Mouse (Mus musculus): ENCODE data around the gene Pth2. TPM values are rescaled to one million over a fixed set of nuclear protein-coding genes. Genes with fewer than 3 reads are reported as not detected.

Gene Pth2
- polyA plus RNA-seq, 1 experiment from 2014 or later = 2.4 TPM

- 78% methylated on average over 10 of the region's 10 CpGs for WGBS
- Histone ChIP-seq H3K9ac (replicated peaks) (no peak overlapping the region), H3K4me2 (replicated peaks) (no peak overlapping the region), H3K27ac (replicated peaks) (no peak overlapping the region), H3K4me3 (no peak overlapping the region), H3K9me3 (no peaks in the 10 kb centered on the region), H3K36me3 (no peaks in the 10 kb centered on the region), H3K4me1 (peaks cover 5% of the 10 kb centered on the region; the same call in 1 of the 2 replicates), H3K27me3 (peaks cover 49% of the 10 kb centered on the region)
- no peak for ATAC-seq (ENCODE audit: low FRiP score, low read depth)
Measured at GRCm38 (mm10) chr7:45211070-45211469, 30.3 kb downstream of the Pth2 start.

- ATAC-seq (ENCODE audit: low FRiP score, low read depth) = no peak
- H3K36me3 ChIP-seq = no peaks in the 10 kb centered on the region
Measured at GRCm38 (mm10) chr7:45211851-45212251, 31.1 kb downstream of the Pth2 start, which contains the start of gene Dkkl1. Gene Dkkl1, minus strand, starts transcription at chr7:45212147.

GRCm38 (mm10) chr7:45212356-45212755 lies 31.6 kb downstream of the Pth2 start:
- H3K9ac ChIP-seq (replicated peaks) = no peak overlapping the region
- 75% methylated on average over 7 of the region's 7 CpGs for WGBS
- H3K4me1 ChIP-seq = peaks cover 16% of the 10 kb centered on the region
- H3K27ac ChIP-seq (replicated peaks) = no peak overlapping the region
- no peak for ATAC-seq (ENCODE audit: low FRiP score, low read depth)
- no peak overlapping the region for H3K4me2 ChIP-seq (replicated peaks)
- no peak overlapping the region for H3K4me3 ChIP-seq
- no peaks in the 10 kb centered on the region for H3K9me3 ChIP-seq
- peaks cover 47% of the 10 kb centered on the region for H3K27me3 ChIP-seq
- no peaks in the 10 kb centered on the region for H3K36me3 ChIP-seq

More at GRCm38 (mm10) chr7:45211851-45212251, 31.1 kb downstream of the Pth2 start, which contains the start of gene Dkkl1:
- WGBS = 7% methylated on average over 17 of the region's 17 CpGs
- H3K4me3 ChIP-seq = no peak within 1 kb of the TSS
- peaks cover 47% of the 10 kb centered on the region for H3K27me3 ChIP-seq
- H3K9me3 ChIP-seq = no peaks in the 10 kb centered on the region
- no peak within 1 kb of the TSS; the same call in 1 of the 2 replicates for H3K4me2 ChIP-seq (replicated peaks)
- H3K4me1 ChIP-seq = peaks cover 11% of the 10 kb centered on the region
- no peak within 1 kb of the TSS for H3K27ac ChIP-seq (replicated peaks)
- H3K9ac ChIP-seq (replicated peaks) = no peak within 1 kb of the TSS

GRCm38 (mm10) chr7:45213708-45214107 lies 32.9 kb downstream of the Pth2 start:
- peaks cover 47% of the 10 kb centered on the region for H3K27me3 ChIP-seq
- no peaks in the 10 kb centered on the region for H3K9me3 ChIP-seq
- H3K4me2 ChIP-seq (replicated peaks) = no peak overlapping the region
- H3K4me3 ChIP-seq = no peak overlapping the region
- peaks cover 10% of the 10 kb centered on the region for H3K36me3 ChIP-seq
- H3K27ac ChIP-seq (replicated peaks) = no peak overlapping the region
- no peak overlapping the region for H3K9ac ChIP-seq (replicated peaks)
- WGBS = 65% methylated on average over 5 of the region's 5 CpGs
- peaks cover 29% of the 10 kb centered on the region for H3K4me1 ChIP-seq
- ATAC-seq (ENCODE audit: low FRiP score, low read depth) = no peak

- WGBS = under 1% methylated on average over 55 of the region's 55 CpGs
- Histone ChIP-seq H3K4me2 (replicated peaks) (peak within 1 kb of the TSS; percentile 81), H3K9ac (replicated peaks) (peak within 1 kb of the TSS; percentile 94), H3K4me1 (peaks cover 36% of the 10 kb centered on the region), H3K4me3 (peak within 1 kb of the TSS; percentile 66), H3K9me3 (no peaks in the 10 kb centered on the region), H3K36me3 (peaks cover 32% of the 10 kb centered on the region), H3K27me3 (peaks cover 27% of the 10 kb centered on the region), H3K27ac (replicated peaks) (peak within 1 kb of the TSS; percentile 94)
- ATAC-seq (ENCODE audit: low FRiP score, low read depth) = peak; percentile 73
Measured at GRCm38 (mm10) chr7:45215673-45216441, 35.1 kb downstream of the Pth2 start, which contains the start of gene Tead2. Gene Tead2, plus strand, starts transcription at chr7:45215753.

GRCm38 (mm10) chr7:45216442-45217183 lies 35.8 kb downstream of the Pth2 start:
- peak; percentile 90 for ATAC-seq (ENCODE audit: low FRiP score, low read depth)
- H3K9ac ChIP-seq (replicated peaks) = peak overlapping the region; percentile 94
- H3K4me1 ChIP-seq = peaks cover 36% of the 10 kb centered on the region
- H3K27ac ChIP-seq (replicated peaks) = peak overlapping the region; percentile 94
- H3K4me2 ChIP-seq (replicated peaks) = peak overlapping the region; percentile 81
- WGBS = 1% methylated on average over 13 of the region's 13 CpGs
- no peaks in the 10 kb centered on the region for H3K9me3 ChIP-seq
- H3K36me3 ChIP-seq = peaks cover 39% of the 10 kb centered on the region
- H3K4me3 ChIP-seq = peak overlapping the region; percentile 66
- peaks cover 20% of the 10 kb centered on the region for H3K27me3 ChIP-seq

- Histone ChIP-seq H3K27ac (replicated peaks) (no peak overlapping the region), H3K27me3 (no peaks in the 10 kb centered on the region), H3K4me3 (no peak overlapping the region), H3K36me3 (peaks cover 90% of the 10 kb centered on the region), H3K9ac (replicated peaks) (no peak overlapping the region), H3K9me3 (no peaks in the 10 kb centered on the region), H3K4me2 (replicated peaks) (no peak overlapping the region), H3K4me1 (peaks cover 26% of the 10 kb centered on the region)
- ATAC-seq (ENCODE audit: low FRiP score, low read depth) = no peak
- 86% methylated on average over 2 of the region's 2 CpGs for WGBS
Measured at GRCm38 (mm10) chr7:45221680-45222079, 40.9 kb downstream of the Pth2 start.

- WGBS = 94% methylated on average over 7 of the region's 7 CpGs
- Histone ChIP-seq H3K4me3 (no peak overlapping the region), H3K36me3 (peaks cover 98% of the 10 kb centered on the region), H3K4me2 (replicated peaks) (no peak overlapping the region), H3K9ac (replicated peaks) (no peak overlapping the region), H3K4me1 (no peaks in the 10 kb centered on the region), H3K27me3 (no peaks in the 10 kb centered on the region), H3K27ac (replicated peaks) (no peak overlapping the region), H3K9me3 (no peaks in the 10 kb centered on the region)
- no peak for ATAC-seq (ENCODE audit: low FRiP score, low read depth)
Measured at GRCm38 (mm10) chr7:45224826-45225225, 44.0 kb downstream of the Pth2 start.

GRCm38 (mm10) chr7:45226421-45226820 lies 45.6 kb downstream of the Pth2 start:
- 96% methylated on average over 5 of the region's 5 CpGs for WGBS
- H3K4me2 ChIP-seq (replicated peaks) = no peak overlapping the region
- H3K36me3 ChIP-seq = peaks cover 89% of the 10 kb centered on the region
- no peaks in the 10 kb centered on the region for H3K9me3 ChIP-seq
- H3K4me1 ChIP-seq = no peaks in the 10 kb centered on the region
- no peak for ATAC-seq (ENCODE audit: low FRiP score, low read depth)
- H3K27me3 ChIP-seq = no peaks in the 10 kb centered on the region
- no peak overlapping the region for H3K27ac ChIP-seq (replicated peaks)
- H3K4me3 ChIP-seq = no peak overlapping the region
- H3K9ac ChIP-seq (replicated peaks) = no peak overlapping the region

- H3K9ac ChIP-seq (replicated peaks) = no peak overlapping the region
- no peak overlapping the region for H3K4me2 ChIP-seq (replicated peaks)
- H3K4me1 ChIP-seq = peaks cover 7% of the 10 kb centered on the region
- H3K27me3 ChIP-seq = 0 out of 2 replicates have a peak, but pooled peaks cover under 1% of the 10 kb centered on the region
- no peaks in the 10 kb centered on the region for H3K9me3 ChIP-seq
- no peak overlapping the region for H3K27ac ChIP-seq (replicated peaks)
- H3K36me3 ChIP-seq = peaks cover 85% of the 10 kb centered on the region
- no peak overlapping the region for H3K4me3 ChIP-seq
- no peak for ATAC-seq (ENCODE audit: low FRiP score, low read depth)
- WGBS = 97% methylated on average over 18 of the region's 18 CpGs
Measured at GRCm38 (mm10) chr7:45228548-45228947, 47.8 kb downstream of the Pth2 start.

GRCm38 (mm10) chr7:45229046-45229445 lies 48.3 kb downstream of the Pth2 start:
- no peak overlapping the region for H3K4me2 ChIP-seq (replicated peaks)
- H3K36me3 ChIP-seq = peaks cover 80% of the 10 kb centered on the region
- WGBS = 94% methylated on average over 8 of the region's 8 CpGs
- peaks cover 5% of the 10 kb centered on the region; the same call in 1 of the 2 replicates for H3K27me3 ChIP-seq
- ATAC-seq (ENCODE audit: low FRiP score, low read depth) = no peak
- H3K4me1 ChIP-seq = peaks cover 12% of the 10 kb centered on the region
- no peak overlapping the region for H3K9ac ChIP-seq (replicated peaks)
- H3K27ac ChIP-seq (replicated peaks) = no peak overlapping the region
- no peak overlapping the region for H3K4me3 ChIP-seq
- H3K9me3 ChIP-seq = no peaks in the 10 kb centered on the region
